Mouse (Mus musculus) liver, embryonic 14.5 days (tissue): ENCODE data around the gene Bnc2.

Experiments used
- CTCF ChIP-seq: IDR thresholded peaks from 2 replicates; pipeline ENCODE4 v1.5.1; 2016; ENCODE audit warnings: antibody characterized with exemption, low read depth, control low read depth
- EP300 ChIP-seq: IDR thresholded peaks from 2 replicates; pipeline ENCODE4 v1.6.1; 2016; ENCODE audit warnings: antibody characterized with exemption, low read depth

GRCm38 (mm10) chr4:84604461-84604860 lies 70.6 kb downstream of the Bnc2 start:
- TF ChIP-seq CTCF (no peak), EP300 (no peak)
